Mouse (Mus musculus) E14TG2a.4 (cell line): ENCODE data around the gene Idh1.
A peak's percentile ranks its signal among the peaks of the same experiment; 100 is the strongest.

ENCODE experiments used
- H3K27me3 ChIP-seq: 2 replicates; pipeline ENCODE4 v1.6.1; 2014; ENCODE audit warnings: low read length, control low read depth; ENCODE audit not compliant: insufficient read depth
- H3K36me3 ChIP-seq: 2 replicates; pipeline ENCODE4 v1.6.1; 2014; ENCODE audit warnings: low read length, control low read depth; ENCODE audit not compliant: insufficient read depth
- H3K4me1 ChIP-seq: replicated peaks from 2 replicates; pipeline ENCODE4 v1.6.1; 2014; ENCODE audit warnings: low read depth, low read length, control low read depth
- H3K4me3 ChIP-seq: replicated peaks from 2 replicates; pipeline ENCODE4 v1.5.1; 2014; ENCODE audit warnings: mild to moderate bottlenecking, low read length
- H3K9me3 ChIP-seq: 2 replicates; pipeline ENCODE4 v1.6.1; 2014; ENCODE audit warnings: low read length, control low read depth
- CTCF ChIP-seq: conservative IDR thresholded peaks from 2 replicates; pipeline ENCODE4 v1.5.1; 2014; ENCODE audit warnings: low read length
- NANOG ChIP-seq: IDR thresholded peaks from 2 replicates; pipeline ENCODE4 v1.6.1; 2014; ENCODE audit warnings: borderline replicate concordance, low read length, mixed read lengths
- POU5F1 ChIP-seq: IDR thresholded peaks from 2 replicates; pipeline ENCODE4 v1.6.1; 2014; ENCODE audit warnings: low read length, borderline replicate concordance

The Idh1 gene

GRCm38 (mm10) chr1:65178902-65179432, 7.3 kb downstream of the Idh1 start:
- peak overlapping the region; percentile 94 for H3K4me3 ChIP-seq
- H3K36me3 ChIP-seq: peaks cover 16% of the 10 kb centered on the region
- H3K27me3 ChIP-seq: no peaks in the 10 kb centered on the region
- TF ChIP-seq CTCF: peak; percentile 51
- TF ChIP-seq NANOG: no peak
- peaks cover 13% of the 10 kb centered on the region for H3K4me1 ChIP-seq
- H3K9me3 ChIP-seq: no peaks in the 10 kb centered on the region; the same call in 1 of the 2 replicates

GRCm38 (mm10) chr1:65178126-65178901, 8.0 kb downstream of the Idh1 start:
- no peak for TF ChIP-seq NANOG
- peak; percentile 48 for TF ChIP-seq CTCF
- no peaks in the 10 kb centered on the region; the same call in 1 of the 2 replicates for H3K9me3 ChIP-seq

GRCm38 (mm10) chr1:65177452-65177851, 8.8 kb downstream of the Idh1 start:
- Histone ChIP-seq H3K9me3 (no peaks in the 10 kb centered on the region; the same call in 1 of the 2 replicates), H3K36me3 (peaks cover 29% of the 10 kb centered on the region), H3K27me3 (no peaks in the 10 kb centered on the region), H3K4me3 (peak overlapping the region; percentile 94; the same call in 1 of the 2 replicates), H3K4me1 (peaks cover 13% of the 10 kb centered on the region)
- no peak for TF ChIP-seq NANOG
- no peak for TF ChIP-seq CTCF
- no peak for TF ChIP-seq POU5F1

More at GRCm38 (mm10) chr1:65178126-65178901, 8.0 kb downstream of the Idh1 start:
- Histone ChIP-seq H3K27me3 (no peaks in the 10 kb centered on the region), H3K36me3 (peaks cover 22% of the 10 kb centered on the region), H3K4me1 (peaks cover 13% of the 10 kb centered on the region), H3K4me3 (peak overlapping the region; percentile 94)

GRCm38 (mm10) chr1:65176912-65177311, 9.4 kb downstream of the Idh1 start:
- peaks cover 32% of the 10 kb centered on the region for H3K36me3 ChIP-seq
- no peak overlapping the region for H3K4me3 ChIP-seq
- no peaks in the 10 kb centered on the region; the same call in 1 of the 2 replicates for H3K9me3 ChIP-seq
- peaks cover 13% of the 10 kb centered on the region for H3K4me1 ChIP-seq
- TF ChIP-seq NANOG: no peak
- no peak for TF ChIP-seq CTCF
- TF ChIP-seq POU5F1: no peak
- H3K27me3 ChIP-seq: no peaks in the 10 kb centered on the region

- TF ChIP-seq CTCF (no peak), POU5F1 (no peak), NANOG (no peak)
- Histone ChIP-seq H3K27me3 (no peaks in the 10 kb centered on the region), H3K4me1 (peaks cover 13% of the 10 kb centered on the region), H3K4me3 (no peak overlapping the region), H3K9me3 (no peaks in the 10 kb centered on the region; the same call in 1 of the 2 replicates), H3K36me3 (peaks cover 39% of the 10 kb centered on the region)
Observed at GRCm38 (mm10) chr1:65176171-65176570, 10.1 kb downstream of the Idh1 start.

GRCm38 (mm10) chr1:65173716-65174115, 12.6 kb downstream of the Idh1 start:
- no peak overlapping the region for H3K4me3 ChIP-seq
- no peaks in the 10 kb centered on the region; the same call in 1 of the 2 replicates for H3K9me3 ChIP-seq
- H3K27me3 ChIP-seq: no peaks in the 10 kb centered on the region
- peaks cover 63% of the 10 kb centered on the region for H3K36me3 ChIP-seq
- H3K4me1 ChIP-seq: peaks cover 9% of the 10 kb centered on the region
- TF ChIP-seq NANOG (no peak), POU5F1 (no peak), CTCF (no peak)

- Histone ChIP-seq H3K36me3 (peaks cover 81% of the 10 kb centered on the region), H3K4me3 (no peak overlapping the region), H3K4me1 (no peaks in the 10 kb centered on the region), H3K9me3 (no peaks in the 10 kb centered on the region; the same call in 1 of the 2 replicates), H3K27me3 (no peaks in the 10 kb centered on the region)
- TF ChIP-seq CTCF (no peak), NANOG (no peak), POU5F1 (no peak)
Observed at GRCm38 (mm10) chr1:65171579-65171978, 14.7 kb downstream of the Idh1 start.

GRCm38 (mm10) chr1:65169947-65170346, 16.4 kb downstream of the Idh1 start:
- H3K4me1 ChIP-seq: no peaks in the 10 kb centered on the region
- no peak overlapping the region for H3K4me3 ChIP-seq
- H3K36me3 ChIP-seq: peaks cover 89% of the 10 kb centered on the region
- H3K9me3 ChIP-seq: no peaks in the 10 kb centered on the region; the same call in 1 of the 2 replicates
- TF ChIP-seq NANOG (no peak), POU5F1 (no peak), CTCF (no peak)
- H3K27me3 ChIP-seq: no peaks in the 10 kb centered on the region
